Mouse (Mus musculus): ENCODE results near the gene Tbx15. TPM values are rescaled to one million over a fixed set of nuclear protein-coding genes. Genes with fewer than 3 reads are reported as not detected.

Tbx15 gene
- polyA plus RNA-seq (2015; fragmentation: Nextera tagmentation; extraction: Ambion mirVana) = 0.13 and 0.19 TPM in 2 replicates

GRCm38 (mm10) chr3:99240213-99240720, at the start of gene Tbx15:
Tbx15 (plus strand) TSS chr3:99240381.
- TF ChIP-seq EP300 (IDR thresholded peaks at IDR 0.05; ENCODE audit: low read depth) (no peak), CTCF (IDR thresholded peaks at IDR 0.05; ENCODE audit: low read depth) (no peak)
- Histone ChIP-seq H3K4me1 (ENCODE audit: insufficient read depth) (peaks cover 5% of the 10 kb centered on the region; the same call in 1 of the 2 replicates), H3K27me3 (ENCODE audit: insufficient read depth, low read length) (peaks cover 89% of the 10 kb centered on the region), H3K27ac (ENCODE audit: low read depth) (no peak within 1 kb of the TSS), H3K9me3 (ENCODE audit: low read length) (no peaks in the 10 kb centered on the region), H3K36me3 (replicated peaks; ENCODE audit: insufficient read depth, low read length) (no peaks in the 10 kb centered on the region), H3K4me2 (ENCODE audit: low read depth, low read length) (peak within 1 kb of the TSS; percentile 23; the same call in 1 of the 2 replicates), H3K9ac (replicated peaks) (no peak within 1 kb of the TSS), H3K4me3 (ENCODE audit: low read depth, low read length) (peak within 1 kb of the TSS; percentile 21)
- WGBS (ENCODE audit: insufficient replicate concordance) = 2% methylated on average over 16 of the region's 20 CpGs
- ATAC-seq = no peak
- DNase-seq = no peak

- DNase-seq (no peak), ATAC-seq (no peak)
- no peaks in the 10 kb centered on the region for H3K36me3 ChIP-seq (replicated peaks; ENCODE audit: insufficient read depth, low read length)
- TF ChIP-seq CTCF (IDR thresholded peaks at IDR 0.05; ENCODE audit: low read depth) = no peak
- TF ChIP-seq EP300 (IDR thresholded peaks at IDR 0.05; ENCODE audit: low read depth) = no peak
- H3K27ac ChIP-seq (ENCODE audit: low read depth) = no peak overlapping the region
- H3K9ac ChIP-seq (replicated peaks) = no peak overlapping the region
- H3K4me2 ChIP-seq (ENCODE audit: low read depth, low read length) = no peak overlapping the region
- WGBS (ENCODE audit: insufficient replicate concordance) = 69% methylated on average over 4 of the region's 4 CpGs
- H3K4me3 ChIP-seq (ENCODE audit: low read depth, low read length) = no peak overlapping the region
- no peaks in the 10 kb centered on the region for H3K9me3 ChIP-seq (ENCODE audit: low read length)
- no peaks in the 10 kb centered on the region for H3K27me3 ChIP-seq (ENCODE audit: insufficient read depth, low read length)
- peaks cover 2% of the 10 kb centered on the region; the same call in 1 of the 2 replicates for H3K4me1 ChIP-seq (ENCODE audit: insufficient read depth)
These were observed 46.6 kb upstream of the Tbx15 start for GRCm38 (mm10) chr3:99193576-99193975.

GRCm38 (mm10) chr3:99203331-99203730, 36.9 kb upstream of the Tbx15 start:
- no peak overlapping the region for H3K9ac ChIP-seq (replicated peaks)
- H3K27ac ChIP-seq (ENCODE audit: low read depth) = no peak overlapping the region
- no peaks in the 10 kb centered on the region for H3K4me1 ChIP-seq (ENCODE audit: insufficient read depth)
- 0 out of 2 replicates have a peak, but pooled peaks cover 2% of the 10 kb centered on the region for H3K36me3 ChIP-seq (replicated peaks; ENCODE audit: insufficient read depth, low read length)
- H3K27me3 ChIP-seq (ENCODE audit: insufficient read depth, low read length) = no peaks in the 10 kb centered on the region
- no peak overlapping the region for H3K4me3 ChIP-seq (ENCODE audit: low read depth, low read length)
- DNase-seq (no peak), ATAC-seq (no peak)
- H3K4me2 ChIP-seq (ENCODE audit: low read depth, low read length) = no peak overlapping the region
- H3K9me3 ChIP-seq (ENCODE audit: low read length) = no peaks in the 10 kb centered on the region
- TF ChIP-seq CTCF (IDR thresholded peaks at IDR 0.05; ENCODE audit: low read depth) (no peak), EP300 (IDR thresholded peaks at IDR 0.05; ENCODE audit: low read depth) (no peak)

- 29% methylated on average over 1 of the region's 1 CpGs for WGBS (ENCODE audit: insufficient replicate concordance)
These were observed 31.8 kb upstream of the Tbx15 start for GRCm38 (mm10) chr3:99208416-99208815.

GRCm38 (mm10) chr3:99211105-99211698, 29.0 kb upstream of the Tbx15 start:
- Histone ChIP-seq H3K27ac (ENCODE audit: low read depth) (no peak overlapping the region), H3K4me2 (ENCODE audit: low read depth, low read length) (no peak overlapping the region), H3K4me3 (ENCODE audit: low read depth, low read length) (no peak overlapping the region), H3K4me1 (ENCODE audit: insufficient read depth) (no peaks in the 10 kb centered on the region), H3K36me3 (replicated peaks; ENCODE audit: insufficient read depth, low read length) (0 out of 2 replicates have a peak, but pooled peaks cover 4% of the 10 kb centered on the region), H3K9me3 (ENCODE audit: low read length) (no peaks in the 10 kb centered on the region), H3K9ac (replicated peaks) (no peak overlapping the region), H3K27me3 (ENCODE audit: insufficient read depth, low read length) (no peaks in the 10 kb centered on the region)
- no peak for DNase-seq
- ATAC-seq = no peak
- 70% methylated on average over 14 of the region's 14 CpGs for WGBS (ENCODE audit: insufficient replicate concordance)
- TF ChIP-seq EP300 (IDR thresholded peaks at IDR 0.05; ENCODE audit: low read depth) (no peak), CTCF (IDR thresholded peaks at IDR 0.05; ENCODE audit: low read depth) (no peak)

More at GRCm38 (mm10) chr3:99208416-99208815, 31.8 kb upstream of the Tbx15 start:
- H3K27ac ChIP-seq (ENCODE audit: low read depth) = no peak overlapping the region
- no peak for ATAC-seq
- H3K36me3 ChIP-seq (replicated peaks; ENCODE audit: insufficient read depth, low read length) = 0 out of 2 replicates have a peak, but pooled peaks cover 2% of the 10 kb centered on the region
- TF ChIP-seq CTCF (IDR thresholded peaks at IDR 0.05; ENCODE audit: low read depth) = no peak
- no peak for TF ChIP-seq EP300 (IDR thresholded peaks at IDR 0.05; ENCODE audit: low read depth)
- H3K4me2 ChIP-seq (ENCODE audit: low read depth, low read length) = no peak overlapping the region
- DNase-seq = no peak
- H3K27me3 ChIP-seq (ENCODE audit: insufficient read depth, low read length) = no peaks in the 10 kb centered on the region
- no peak overlapping the region for H3K4me3 ChIP-seq (ENCODE audit: low read depth, low read length)
- H3K4me1 ChIP-seq (ENCODE audit: insufficient read depth) = no peaks in the 10 kb centered on the region
- no peaks in the 10 kb centered on the region for H3K9me3 ChIP-seq (ENCODE audit: low read length)
- no peak overlapping the region for H3K9ac ChIP-seq (replicated peaks)

- TF ChIP-seq EP300 (IDR thresholded peaks at IDR 0.05; ENCODE audit: low read depth) (no peak), CTCF (IDR thresholded peaks at IDR 0.05; ENCODE audit: low read depth) (no peak)
- no peak overlapping the region for H3K9ac ChIP-seq (replicated peaks)
- no peaks in the 10 kb centered on the region for H3K4me1 ChIP-seq (ENCODE audit: insufficient read depth)
- ATAC-seq (no peak), DNase-seq (no peak)
- H3K27me3 ChIP-seq (ENCODE audit: insufficient read depth, low read length) = peaks cover 6% of the 10 kb centered on the region; the same call in 1 of the 2 replicates
- no peak overlapping the region for H3K27ac ChIP-seq (ENCODE audit: low read depth)
- H3K4me3 ChIP-seq (ENCODE audit: low read depth, low read length) = no peak overlapping the region
- no peak overlapping the region for H3K4me2 ChIP-seq (ENCODE audit: low read depth, low read length)
- no peaks in the 10 kb centered on the region for H3K9me3 ChIP-seq (ENCODE audit: low read length)
- 61% methylated on average over 2 of the region's 2 CpGs for WGBS (ENCODE audit: insufficient replicate concordance)
- no peaks in the 10 kb centered on the region for H3K36me3 ChIP-seq (replicated peaks; ENCODE audit: insufficient read depth, low read length)
These were observed 12.4 kb upstream of the Tbx15 start for GRCm38 (mm10) chr3:99227807-99228206.

Measured in liver, postnatal 0 days (tissue).